Mouse (Mus musculus): ENCODE data around the gene Kmt2d.
"Not testable (repeated sequence)": the region's sequence is repeated elsewhere in the genome, so short reads cannot be mapped to it uniquely, and the experiment has no call there.

DNA sequence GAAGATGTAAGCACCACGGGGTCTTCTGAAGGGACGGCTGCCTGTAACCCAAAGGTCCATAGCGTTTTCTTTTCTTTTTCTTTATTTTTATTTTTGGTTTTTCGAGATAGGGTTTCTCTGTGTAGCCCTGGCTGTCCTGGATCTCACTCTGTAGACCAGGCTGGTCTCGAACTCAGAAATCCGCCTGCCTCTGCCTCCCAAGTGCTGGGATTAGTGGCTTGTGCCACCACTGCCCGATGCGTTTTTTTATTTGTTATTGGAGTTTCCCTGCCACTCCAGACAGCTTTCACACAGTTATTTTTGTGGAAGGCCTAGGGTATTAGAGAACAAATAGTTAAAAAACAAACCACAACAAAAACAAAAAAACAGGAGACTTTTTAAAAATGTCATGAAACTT is 47.5 kb upstream of the Kmt2d start:
- not testable (repeated sequence) for TF ChIP-seq CTCF (IDR thresholded peaks at IDR 0.05; ENCODE audit: low read depth); EP300 (optimal IDR thresholded peaks at IDR 0.05)
